Mouse (Mus musculus): ENCODE results near the gene Slc29a3.

The Slc29a3 gene

GRCm38 (mm10) chr10:60752040-60753020, at the start of gene Slc29a3:
Gene Slc29a3 (minus strand): TSS chr10:60752794.
- DNase-seq (ENCODE audit: low read depth): peak; percentile 96

GRCm38 (mm10) chr10:60801898-60802412, 49.4 kb upstream of the Slc29a3 start:
- DNase-seq (ENCODE audit: low read depth): no peak

- DNase-seq (ENCODE audit: low read depth): no peak
Observed at GRCm38 (mm10) chr10:60801168-60801897, 48.7 kb upstream of the Slc29a3 start.

- DNase-seq (ENCODE audit: low read depth): no peak
Observed at GRCm38 (mm10) chr10:60800295-60801167, 47.9 kb upstream of the Slc29a3 start.

DNA sequence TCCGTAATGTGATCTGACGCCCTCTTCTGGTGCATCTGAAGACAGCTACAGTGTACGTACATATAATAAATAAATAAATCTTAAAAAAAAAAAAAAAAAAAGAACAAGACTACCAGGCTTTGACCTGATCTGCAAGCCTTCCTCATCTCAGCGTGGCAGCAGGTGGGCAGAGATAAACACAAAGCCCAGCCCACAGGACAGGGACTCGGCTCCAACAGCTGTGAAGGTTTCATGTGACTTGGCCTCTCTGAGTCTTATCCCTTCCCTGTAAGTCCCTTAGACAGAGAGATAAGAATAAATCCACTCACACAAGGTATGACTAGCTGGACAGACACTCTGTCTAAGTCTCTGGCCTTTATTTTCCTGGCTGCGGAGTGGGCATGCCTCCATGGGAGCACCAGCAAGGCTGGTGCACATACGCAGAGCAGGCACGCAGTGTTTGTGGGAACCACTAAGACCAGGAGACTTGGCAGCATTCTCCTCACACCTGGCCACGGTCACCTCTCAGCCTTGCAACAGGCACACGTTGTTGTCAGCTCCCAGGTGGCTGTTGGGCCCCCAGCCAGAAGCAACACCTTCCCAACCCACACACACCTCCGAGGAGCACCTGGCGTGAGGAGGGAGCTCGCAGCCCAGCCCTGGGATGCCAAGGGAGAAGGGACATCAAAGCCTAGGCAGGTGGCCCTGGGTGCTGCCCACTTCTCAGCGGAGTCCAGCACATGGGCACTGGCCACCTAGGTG, 45.3 kb upstream of the Slc29a3 start:
- no peak for DNase-seq (ENCODE audit: low read depth)

GRCm38 (mm10) chr10:60796474-60796873, 43.9 kb upstream of the Slc29a3 start:
- DNase-seq (ENCODE audit: low read depth): no peak

DNA sequence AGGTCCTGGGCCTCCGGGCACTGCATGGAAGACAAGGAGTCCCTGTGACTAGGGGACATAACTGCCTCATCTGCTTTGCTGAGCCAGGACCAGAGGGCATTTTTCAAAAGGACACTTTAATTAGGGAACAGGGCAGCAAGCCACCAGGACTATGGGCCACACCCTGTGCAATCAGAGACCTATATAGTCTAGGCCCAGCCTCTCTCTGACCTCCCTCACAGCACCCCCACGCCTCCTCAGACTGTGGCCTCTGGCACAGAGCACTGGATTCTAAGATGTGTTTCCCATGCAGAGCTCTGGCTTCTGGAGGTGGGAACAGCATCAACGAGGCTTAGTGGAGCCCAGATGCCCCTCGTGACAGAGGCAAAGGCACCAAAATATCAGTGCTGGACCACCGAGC, 43.4 kb upstream of the Slc29a3 start:
- DNase-seq (ENCODE audit: low read depth): no peak

GRCm38 (mm10) chr10:60794792-60795191, 42.2 kb upstream of the Slc29a3 start:
- DNase-seq (ENCODE audit: low read depth): no peak

- DNase-seq (ENCODE audit: low read depth): no peak
Observed at GRCm38 (mm10) chr10:60794374-60794773, 41.8 kb upstream of the Slc29a3 start.

DNA sequence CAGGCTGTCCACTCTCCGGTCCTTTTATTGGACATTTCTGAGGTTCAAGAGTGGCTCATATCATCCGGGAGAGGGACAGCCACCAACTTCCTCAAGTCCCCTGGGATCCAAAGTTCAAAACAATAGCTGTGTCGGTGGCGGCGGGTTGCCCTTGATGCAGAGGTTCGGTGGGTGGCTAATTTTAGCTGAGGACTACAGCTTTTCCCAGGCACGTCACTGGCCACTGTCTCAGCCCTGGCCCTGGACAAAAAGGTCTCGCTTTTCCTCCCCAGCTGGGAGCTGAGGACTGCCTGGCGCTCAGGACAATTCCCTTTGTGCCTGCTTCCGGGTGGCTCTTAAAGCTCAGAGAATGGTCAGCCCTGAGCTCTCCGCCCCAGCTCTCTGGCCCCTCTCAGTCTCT, 40.2 kb upstream of the Slc29a3 start:
- no peak for DNase-seq (ENCODE audit: low read depth)

GRCm38 (mm10) chr10:60792365-60792764, 39.8 kb upstream of the Slc29a3 start:
- no peak for DNase-seq (ENCODE audit: low read depth)

DNA sequence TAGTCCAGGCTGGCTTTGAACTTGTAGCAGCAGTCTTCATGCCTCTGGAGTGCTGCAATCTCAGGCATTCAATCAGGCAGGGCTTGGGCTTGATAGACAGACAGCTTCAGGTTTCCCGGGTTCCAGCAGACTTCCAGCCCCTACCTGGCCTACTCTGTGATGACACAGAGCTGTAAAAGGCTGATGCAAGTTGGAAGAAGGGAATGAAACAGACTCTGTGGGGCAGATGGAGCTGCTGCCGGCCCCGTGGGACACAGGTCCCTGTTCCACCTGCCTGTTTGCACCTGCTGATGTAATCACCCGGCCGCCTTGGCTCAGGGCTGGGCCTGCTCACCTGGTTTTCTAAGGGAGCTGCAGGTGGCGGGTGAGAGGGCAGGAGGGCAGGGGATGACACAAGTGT, 38.3 kb upstream of the Slc29a3 start:
- DNase-seq (ENCODE audit: low read depth): no peak

GRCm38 (mm10) chr10:60787303-60788074, 34.9 kb upstream of the Slc29a3 start:
- no peak for DNase-seq (ENCODE audit: low read depth)

GRCm38 (mm10) chr10:60783608-60784007, 31.0 kb upstream of the Slc29a3 start:
- no peak for DNase-seq (ENCODE audit: low read depth)

DNA sequence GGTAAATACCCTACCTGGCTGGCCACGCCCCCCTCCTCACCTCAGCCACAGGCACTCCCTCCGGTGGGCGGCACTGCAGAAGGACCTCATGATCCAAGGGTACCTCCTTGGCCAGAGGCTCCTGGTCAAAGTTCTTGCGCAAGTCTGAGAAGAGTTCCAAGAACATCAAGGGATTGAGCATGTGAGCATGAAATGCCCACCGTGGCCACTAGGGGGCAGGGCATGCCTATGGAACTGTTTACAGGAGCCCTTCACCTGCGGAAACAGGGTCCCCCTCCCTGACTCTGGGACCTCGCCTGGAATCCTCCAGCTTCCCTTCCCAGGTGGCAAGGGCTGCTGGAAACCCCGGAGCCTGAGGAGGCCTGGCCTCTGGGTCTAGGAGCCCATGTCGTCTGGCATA, 27.0 kb upstream of the Slc29a3 start:
- DNase-seq (ENCODE audit: low read depth): peak; percentile 55

DNA sequence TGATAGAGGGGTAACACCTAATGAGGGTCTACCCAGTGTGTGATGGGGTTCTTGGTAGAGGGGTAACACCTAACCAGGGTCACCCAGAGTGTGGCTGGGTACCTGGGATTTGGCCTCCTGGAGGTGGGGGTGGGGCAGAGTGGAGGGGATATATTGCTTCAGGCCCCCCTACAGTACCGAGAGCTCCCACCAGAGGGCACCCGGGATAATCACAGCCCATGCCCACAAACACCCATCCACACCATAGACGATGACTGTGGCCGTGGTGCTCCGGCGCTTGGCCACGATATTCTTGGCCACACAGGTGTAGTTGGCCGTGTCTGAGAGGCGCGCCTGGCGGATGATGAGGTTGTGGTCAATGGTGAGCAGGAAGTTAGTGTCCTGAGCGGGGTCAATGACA, 25.9 kb upstream of the Slc29a3 start:
- DNase-seq (ENCODE audit: low read depth): no peak

DNA sequence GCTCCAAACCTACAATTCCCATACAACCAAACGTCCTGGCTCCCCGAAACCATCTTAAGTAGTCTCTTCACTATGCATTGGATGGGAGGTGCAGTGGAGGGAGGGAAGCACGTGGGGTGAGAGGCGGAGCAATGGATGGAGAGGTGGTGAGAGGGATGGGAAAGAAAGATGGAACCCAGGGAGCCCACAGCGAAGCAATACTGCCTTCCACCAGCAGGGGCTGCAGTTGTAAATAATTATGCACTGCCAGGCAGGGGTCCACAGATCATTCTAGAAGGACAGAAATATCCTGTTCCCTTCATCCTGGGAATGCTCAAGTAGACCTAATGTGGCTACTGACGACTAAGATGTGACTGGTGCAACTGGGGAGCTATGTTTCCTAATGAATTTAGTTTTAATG, 22.9 kb upstream of the Slc29a3 start:
- DNase-seq (ENCODE audit: low read depth): peak; percentile 14

- DNase-seq (ENCODE audit: low read depth): no peak
Observed at GRCm38 (mm10) chr10:60774616-60775015, 22.0 kb upstream of the Slc29a3 start.

GRCm38 (mm10) chr10:60770855-60771254, 18.3 kb upstream of the Slc29a3 start:
- DNase-seq (ENCODE audit: low read depth): no peak

GRCm38 (mm10) chr10:60768614-60769013, 16.0 kb upstream of the Slc29a3 start:
- DNase-seq (ENCODE audit: low read depth): no peak
